Mouse (Mus musculus): ENCODE measurements at regions not wholly inside any gene's neighbourhood (a gene's known extent, or its start where the extent isn't known, plus 50 kb on each side); places are given as distances from the start of the nearest gene placed in this dataset.

- no peak for DNase-seq (ENCODE audit: low read depth, low spot score)
Observed at GRCm38 (mm10) chr13:34395010-34395409, 50.0 kb upstream of the Slc22a23 start.

Data from skeletal muscle tissue, adult 2 months (tissue).